Mouse (Mus musculus) limb, embryonic 11.5 days (tissue): ENCODE measurements around the gene Gnpat. TPM values are rescaled to one million over a fixed set of nuclear protein-coding genes. Genes with fewer than 3 reads are reported as not detected.

Experiments
- ATAC-seq: fragments of 200-750 bp; cut with Nextera tagmentation; 2 replicates; pipeline ENCODE4 v1.8.0; 2017; ENCODE audit warnings: low read depth; ENCODE audit not compliant: insufficient number of reproducible peaks, low FRiP score, low TSS enrichment
- DNase-seq: peaks from one replicate; pipeline ENCODE4 v3.0.0-alpha.2; 2015; ENCODE audit warnings: low spot score
- H3K27ac ChIP-seq: fragments of 300-500 bp; sonication (generic); replicated peaks from 2 replicates; pipeline ENCODE4 v1.5.1; 2014; ENCODE audit warnings: low read depth, mild to moderate bottlenecking, low read length
- H3K27me3 ChIP-seq: fragments of 300-500 bp; sonication (generic); 2 replicates; pipeline ENCODE4 v1.6.1; 2014; ENCODE audit warnings: mild to moderate bottlenecking, low read length, mixed read lengths; ENCODE audit not compliant: control insufficient read depth, insufficient read depth
- H3K36me3 ChIP-seq: fragments of 300-500 bp; sonication (generic); 2 replicates; pipeline ENCODE4 v1.6.1; 2014; ENCODE audit warnings: mild to moderate bottlenecking, low read length, moderate library complexity, mixed read lengths; ENCODE audit not compliant: control insufficient read depth, insufficient read depth
- H3K4me1 ChIP-seq: fragments of 300-500 bp; sonication (generic); 2 replicates; pipeline ENCODE4 v1.6.1; 2014; ENCODE audit warnings: low read length, mixed read lengths; ENCODE audit not compliant: control insufficient read depth, insufficient read depth
- H3K4me2 ChIP-seq: fragments of 300-500 bp; sonication (generic); 2 replicates; pipeline ENCODE4 v1.6.1; 2014; ENCODE audit warnings: low read depth, mild to moderate bottlenecking, moderate library complexity; ENCODE audit not compliant: severe bottlenecking
- H3K4me3 ChIP-seq: fragments of 300-500 bp; sonication (generic); 2 replicates; pipeline ENCODE4 v1.5.1; 2014; ENCODE audit warnings: low read depth, low read length
- H3K9ac ChIP-seq: fragments of 300-500 bp; sonication (generic); 2 replicates; pipeline ENCODE4 v1.6.1; 2014; ENCODE audit warnings: mild to moderate bottlenecking, low read length
- H3K9me3 ChIP-seq: fragments of 300-500 bp; sonication (generic); 2 replicates; pipeline ENCODE4 v1.6.1; 2016; ENCODE audit warnings: low read length; ENCODE audit not compliant: control insufficient read depth
- WGBS: fragments of 180-500 bp; shearing (Covaris S2); extraction: QIAGEN DNeasy Blood & Tissue Kit; methylation state at CpG from one replicate; pipeline ENCODE4 v1.1.7; 2014; 5-methylcytosine and 5-hydroxymethylcytosine counted together
- polyA plus RNA-seq: library from polyadenylated mRNA; unstranded; fragments of >200 nt; fragmentation: Nextera tagmentation; extraction: Ambion mirVana; gene quantifications from 2 replicates; pipeline ENCODE4 v1.2.1, GENCODE M21; 2014

Gnpat gene
- polyA plus RNA-seq, 1 experiment from 2014 or later: 121 TPM

- no peaks in the 10 kb centered on the region for H3K9me3 ChIP-seq
- H3K27me3 ChIP-seq: no peaks in the 10 kb centered on the region
- no peaks in the 10 kb centered on the region for H3K4me1 ChIP-seq
- DNase-seq (no peak), ATAC-seq (no peak)
- H3K9ac ChIP-seq: no peak overlapping the region
- H3K4me2 ChIP-seq: no peak overlapping the region
- no peak overlapping the region for H3K4me3 ChIP-seq
- WGBS: 84% methylated on average over 18 of the region's 18 CpGs
- H3K27ac ChIP-seq: no peak overlapping the region
- peaks cover 7% of the 10 kb centered on the region for H3K36me3 ChIP-seq
Observed at GRCm38 (mm10) chr8:124917741-124918484, 55.1 kb downstream of the Gnpat start.

GRCm38 (mm10) chr8:124921369-124922279, 58.8 kb downstream of the Gnpat start:
- Histone ChIP-seq H3K4me3 (no peak overlapping the region), H3K9ac (no peak overlapping the region; the same call in 1 of the 2 replicates), H3K27me3 (no peaks in the 10 kb centered on the region), H3K4me1 (no peaks in the 10 kb centered on the region), H3K36me3 (no peaks in the 10 kb centered on the region), H3K4me2 (no peak overlapping the region), H3K9me3 (no peaks in the 10 kb centered on the region), H3K27ac (no peak overlapping the region)
- DNase-seq (no peak), ATAC-seq (no peak)
- WGBS: 89% methylated on average over 18 of the region's 18 CpGs

GRCm38 (mm10) chr8:124922490-124923089, 59.8 kb downstream of the Gnpat start:
- Histone ChIP-seq H3K9me3 (no peaks in the 10 kb centered on the region), H3K27me3 (no peaks in the 10 kb centered on the region), H3K27ac (no peak overlapping the region), H3K4me2 (no peak overlapping the region), H3K36me3 (no peaks in the 10 kb centered on the region), H3K4me3 (no peak overlapping the region), H3K9ac (no peak overlapping the region), H3K4me1 (no peaks in the 10 kb centered on the region)
- DNase-seq (no peak), ATAC-seq (no peak)
- 90% methylated on average over 11 of the region's 11 CpGs for WGBS

- no peaks in the 10 kb centered on the region for H3K9me3 ChIP-seq
- no peak overlapping the region for H3K9ac ChIP-seq
- ATAC-seq: no peak
- no peaks in the 10 kb centered on the region for H3K4me1 ChIP-seq
- no peak overlapping the region for H3K4me3 ChIP-seq
- no peak for DNase-seq
- H3K27ac ChIP-seq: no peak overlapping the region
- no peaks in the 10 kb centered on the region for H3K27me3 ChIP-seq
- WGBS: 88% methylated on average over 15 of the region's 15 CpGs
- H3K4me2 ChIP-seq: no peak overlapping the region
- no peaks in the 10 kb centered on the region for H3K36me3 ChIP-seq
Observed at GRCm38 (mm10) chr8:124923971-124924652, 61.3 kb downstream of the Gnpat start.

- H3K4me1 ChIP-seq: no peaks in the 10 kb centered on the region
- no peak overlapping the region for H3K27ac ChIP-seq
- H3K27me3 ChIP-seq: no peaks in the 10 kb centered on the region
- 83% methylated on average over 14 of the region's 14 CpGs for WGBS
- no peaks in the 10 kb centered on the region for H3K9me3 ChIP-seq
- no peak overlapping the region for H3K4me2 ChIP-seq
- DNase-seq: no peak
- no peak for ATAC-seq
- H3K4me3 ChIP-seq: no peak overlapping the region
- no peak overlapping the region for H3K9ac ChIP-seq
- no peaks in the 10 kb centered on the region for H3K36me3 ChIP-seq
Observed at GRCm38 (mm10) chr8:124925544-124926266, 62.9 kb downstream of the Gnpat start.

- no peaks in the 10 kb centered on the region for H3K27me3 ChIP-seq
- H3K4me2 ChIP-seq: no peak overlapping the region
- H3K9me3 ChIP-seq: no peaks in the 10 kb centered on the region
- ATAC-seq: no peak
- H3K4me3 ChIP-seq: no peak overlapping the region
- no peaks in the 10 kb centered on the region for H3K4me1 ChIP-seq
- no peak for DNase-seq
- WGBS: 87% methylated on average over 10 of the region's 10 CpGs
- H3K27ac ChIP-seq: no peak overlapping the region
- no peaks in the 10 kb centered on the region for H3K36me3 ChIP-seq
- H3K9ac ChIP-seq: no peak overlapping the region
Observed at GRCm38 (mm10) chr8:124926351-124926771, 63.5 kb downstream of the Gnpat start.

- WGBS: 86% methylated on average over 11 of the region's 11 CpGs
- Histone ChIP-seq H3K9me3 (no peaks in the 10 kb centered on the region), H3K4me1 (no peaks in the 10 kb centered on the region), H3K4me2 (no peak overlapping the region), H3K27ac (no peak overlapping the region), H3K4me3 (no peak overlapping the region), H3K9ac (no peak overlapping the region), H3K36me3 (no peaks in the 10 kb centered on the region), H3K27me3 (no peaks in the 10 kb centered on the region)
- DNase-seq (no peak), ATAC-seq (no peak)
Observed at GRCm38 (mm10) chr8:124929006-124929405, 66.2 kb downstream of the Gnpat start.
